ENCODE assay signal across 10 mouse cellular contexts in the genomic region with DNA sequence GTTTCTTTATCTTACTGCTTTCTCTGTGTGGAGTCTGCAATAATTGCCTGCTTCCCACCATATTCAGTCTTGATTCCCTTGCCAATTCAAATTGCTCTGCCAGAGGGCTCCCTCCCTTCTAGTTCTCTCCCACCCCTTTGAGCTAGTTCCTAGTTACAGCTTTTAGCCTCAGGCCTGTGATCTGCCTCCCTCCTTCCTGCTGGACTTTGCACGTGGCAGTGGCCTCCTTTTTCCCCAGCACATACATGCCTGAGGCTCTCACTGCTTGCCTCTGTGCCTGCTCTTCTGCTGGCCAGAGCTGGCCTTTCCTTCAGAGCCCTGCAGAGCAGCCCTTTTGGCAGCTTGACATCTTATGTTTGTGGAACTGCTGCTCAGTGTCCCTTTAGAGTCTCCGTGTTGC. TPM values are rescaled to one million over a fixed set of nuclear protein-coding genes. Genes with fewer than 3 reads are reported as not detected.
DNase-seq lines count a peak whose midpoint lies in the region; ATAC-seq lines count a peak whose summit lies in the region.
"Had no signal": no experiment of that assay in that cellular context is flagged by ENCODE, and none has a peak within 500 bp of the region (broad histone marks: within the 10 kb centered on the region; RNA-seq: fewer than 3 reads in every experiment).

No protein-coding gene starts in this region.

- H3K9ac ChIP-seq in hindbrain, embryonic 15.5 days, result no peak overlapping the region
- no peak overlapping the region for H3K9ac ChIP-seq in hindbrain, embryonic 12.5 days
- H3K9ac ChIP-seq in neural tube, embryonic 15.5 days (replicated peaks), result no peak overlapping the region
- H3K9ac ChIP-seq in midbrain, embryonic 16.5 days (ENCODE audit: low read depth, low read length), result no peak overlapping the region
- H3K9ac ChIP-seq: liver, embryonic 15.5 days had no signal

- H3K4me1 ChIP-seq in hindbrain, embryonic 15.5 days (replicated peaks), result peaks cover 6% of the 10 kb centered on the region
- peaks cover 2% of the 10 kb centered on the region; the same call in 1 of the 2 replicates for H3K4me1 ChIP-seq in hindbrain, embryonic 12.5 days
- peaks cover 12% of the 10 kb centered on the region; the same call in 1 of the 2 replicates for H3K4me1 ChIP-seq in neural tube, embryonic 15.5 days
- peaks cover 5% of the 10 kb centered on the region; the same call in 1 of the 2 replicates for H3K4me1 ChIP-seq in midbrain, embryonic 16.5 days (ENCODE audit: control insufficient read depth, insufficient read depth, low read length)
- H3K4me1 ChIP-seq: liver, embryonic 15.5 days had no signal

- peak overlapping the region; percentile 39 for H3K27ac ChIP-seq in hindbrain, embryonic 15.5 days (replicated peaks)
- no peak overlapping the region for H3K27ac ChIP-seq in hindbrain, embryonic 12.5 days
- H3K27ac ChIP-seq in neural tube, embryonic 15.5 days (replicated peaks), result 0 out of 2 replicates have a peak overlapping the region, but pooled peaks have one; percentile 2
- H3K27ac ChIP-seq in midbrain, embryonic 16.5 days (ENCODE audit: low read length), result no peak overlapping the region
- H3K27ac ChIP-seq: liver, embryonic 15.5 days had no signal

- H3K4me2 ChIP-seq in hindbrain, embryonic 15.5 days, result no peak overlapping the region
- H3K4me2 ChIP-seq in hindbrain, embryonic 12.5 days (replicated peaks), result no peak overlapping the region
- H3K4me2 ChIP-seq in neural tube, embryonic 15.5 days, result no peak overlapping the region
- no peak overlapping the region for H3K4me2 ChIP-seq in midbrain, embryonic 16.5 days (ENCODE audit: low read length)
- H3K4me2 ChIP-seq: liver, embryonic 15.5 days had no signal

- no peak for ATAC-seq in hindbrain, embryonic 15.5 days (ENCODE audit: low FRiP score, low read depth)
- ATAC-seq in hindbrain, embryonic 12.5 days (ENCODE audit: low FRiP score), result no peak
- no peak for ATAC-seq in neural tube, embryonic 15.5 days (ENCODE audit: low FRiP score)
- ATAC-seq in midbrain, embryonic 16.5 days, result 0 out of 2 replicates have a peak, but pooled peaks have one; percentile 28

- no peaks in the 10 kb centered on the region for H3K27me3 ChIP-seq in hindbrain, embryonic 15.5 days
- no peaks in the 10 kb centered on the region for H3K27me3 ChIP-seq in hindbrain, embryonic 12.5 days
- no peaks in the 10 kb centered on the region for H3K27me3 ChIP-seq in neural tube, embryonic 15.5 days (replicated peaks)
- no peaks in the 10 kb centered on the region for H3K27me3 ChIP-seq in midbrain, embryonic 16.5 days (ENCODE audit: control insufficient read depth, insufficient read depth, low read depth, low read length)
- H3K27me3 ChIP-seq: liver, embryonic 15.5 days had no signal

- H3K4me3 ChIP-seq in hindbrain, embryonic 15.5 days, result no peak overlapping the region
- H3K4me3 ChIP-seq in hindbrain, embryonic 12.5 days, result no peak overlapping the region
- no peak overlapping the region for H3K4me3 ChIP-seq in neural tube, embryonic 15.5 days (replicated peaks)
- H3K4me3 ChIP-seq in midbrain, embryonic 16.5 days (ENCODE audit: low read depth, low read length), result no peak overlapping the region
- H3K4me3 ChIP-seq: liver, embryonic 15.5 days had no signal

- peaks cover 7% of the 10 kb centered on the region; the same call in 1 of the 2 replicates for H3K36me3 ChIP-seq in hindbrain, embryonic 15.5 days
- peaks cover 5% of the 10 kb centered on the region; the same call in 1 of the 2 replicates for H3K36me3 ChIP-seq in hindbrain, embryonic 12.5 days
- 0 out of 2 replicates have a peak, but pooled peaks cover 3% of the 10 kb centered on the region for H3K36me3 ChIP-seq in neural tube, embryonic 15.5 days
- no peaks in the 10 kb centered on the region for H3K36me3 ChIP-seq in midbrain, embryonic 16.5 days (ENCODE audit: control insufficient read depth, insufficient read depth, low read length)

- WGBS in hindbrain, embryonic 15.5 days, result 33% methylated on average over 2 of the region's 2 CpGs
- 51% methylated on average over 2 of the region's 2 CpGs for WGBS in hindbrain, embryonic 12.5 days
- 32% methylated on average over 2 of the region's 2 CpGs for WGBS in neural tube, embryonic 15.5 days
- 37% methylated on average over 2 of the region's 2 CpGs for WGBS in midbrain, embryonic 16.5 days

- DNase-seq in neural tube, embryonic 10.5 days (ENCODE audit: extremely low spot score, low spot score), result no peak
- peak; percentile 23 to 33 for DNase-seq in cerebellum, postnatal 36 days
- no peak for DNase-seq in thymus, postnatal 36 days
- no peak for DNase-seq in frontal cortex, postnatal 36 days (ENCODE audit: low spot score in 2 of 2)

- H3K9me3 ChIP-seq in hindbrain, embryonic 15.5 days, result no peaks in the 10 kb centered on the region
- H3K9me3 ChIP-seq in hindbrain, embryonic 12.5 days (replicated peaks), result no peaks in the 10 kb centered on the region
- H3K9me3 ChIP-seq in neural tube, embryonic 15.5 days (replicated peaks), result no peaks in the 10 kb centered on the region
- H3K9me3 ChIP-seq in midbrain, embryonic 16.5 days (replicated peaks; ENCODE audit: control insufficient read depth, low read length, poor library complexity, severe bottlenecking), result no peaks in the 10 kb centered on the region
- H3K9me3 ChIP-seq: G1E; liver, embryonic 15.5 days had no signal

RNA-seq across cellular contexts. Expression of gene Ttll5, which starts 38.1 kb away (rescaled TPM):
- 11.8 and 12.0 TPM in 2 replicates for polyA plus RNA-seq in hindbrain, embryonic 15.5 days (2015; fragmentation: Nextera tagmentation; extraction: Ambion mirVana)
- polyA plus RNA-seq in hindbrain, embryonic 12.5 days (2016; fragmentation: Nextera tagmentation; extraction: Ambion mirVana), result 15.9 and 19.0 TPM in 2 replicates
- polyA plus RNA-seq in neural tube, embryonic 15.5 days (2015; fragmentation: Nextera tagmentation; extraction: Ambion mirVana), result 10.7 and 14.9 TPM in 2 replicates
- 12.0 and 13.2 TPM in 2 replicates for polyA plus RNA-seq in midbrain, embryonic 16.5 days (2015; fragmentation: Nextera tagmentation; extraction: Ambion mirVana)

RNA-seq across cellular contexts. Expression of gene Erg28, which starts 38.2 kb away (rescaled TPM):
- 98.8 and 110 TPM in 2 replicates for polyA plus RNA-seq in hindbrain, embryonic 15.5 days (2015; fragmentation: Nextera tagmentation; extraction: Ambion mirVana)
- polyA plus RNA-seq in hindbrain, embryonic 12.5 days (2016; fragmentation: Nextera tagmentation; extraction: Ambion mirVana), result 97.3 and 106 TPM in 2 replicates
- 109 and 110 TPM in 2 replicates for polyA plus RNA-seq in neural tube, embryonic 15.5 days (2015; fragmentation: Nextera tagmentation; extraction: Ambion mirVana)
- polyA plus RNA-seq in midbrain, embryonic 16.5 days (2015; fragmentation: Nextera tagmentation; extraction: Ambion mirVana), result 114 and 117 TPM in 2 replicates

Comparison
In these comparisons a context has a peak if more than half of its experiments do, and no peak if none do; other contexts are left out.
1. H3K27ac ChIP-seq: peak in hindbrain, embryonic 15.5 days (single experiment) and neural tube, embryonic 15.5 days (single experiment); none in hindbrain, embryonic 12.5 days (single experiment) and midbrain, embryonic 16.5 days (single experiment).
2. DNase-seq: peak in cerebellum, postnatal 36 days (2 of 2); none in neural tube, embryonic 10.5 days (single experiment), thymus, postnatal 36 days (0 of 2) and frontal cortex, postnatal 36 days (0 of 2).